Mouse (Mus musculus): Measurements from ENCODE around the gene Ntm. TPM values are rescaled to one million over a fixed set of nuclear protein-coding genes. Genes with fewer than 3 reads are reported as not detected.

Ntm gene
- polyA plus RNA-seq, 1 experiment from 2014 or later = 22.6 TPM

DNA sequence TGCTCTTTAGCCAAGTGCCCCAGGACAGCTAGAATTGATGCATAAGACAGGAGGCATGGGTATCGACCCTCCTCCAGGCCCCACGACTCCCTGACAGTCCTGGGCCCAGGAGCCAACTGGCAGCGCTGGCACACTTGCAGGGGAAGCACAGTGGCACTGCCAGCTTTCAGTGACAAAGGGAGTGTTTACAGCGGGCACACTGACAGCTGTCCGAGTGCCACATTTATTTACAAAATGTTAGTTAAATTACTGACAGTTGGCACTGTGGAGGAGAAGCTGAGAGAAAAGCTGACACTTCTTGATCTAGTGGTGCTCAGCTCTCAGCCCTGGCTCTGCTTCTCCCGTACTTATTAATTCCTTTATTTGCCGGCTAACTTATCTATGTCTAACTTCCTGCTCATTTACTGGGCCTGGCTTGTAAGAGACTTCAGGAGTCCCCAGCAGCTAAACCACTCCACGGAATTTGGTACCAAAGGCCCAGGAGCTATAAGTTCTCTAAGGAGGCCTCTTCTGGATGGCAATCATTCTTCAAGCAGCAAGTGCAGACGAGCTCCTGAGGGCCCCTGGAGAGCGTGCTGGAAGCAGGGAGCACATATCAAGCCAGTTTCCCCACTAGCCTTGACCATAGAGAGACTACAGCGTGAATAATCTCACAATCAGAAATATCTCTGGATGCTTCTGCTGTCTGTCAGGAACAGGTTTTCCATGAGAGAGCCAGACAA, 572.0 kb downstream of the Ntm start:
- no peak overlapping the region for H3K4me2 ChIP-seq (ENCODE audit: low read depth)
- no peak overlapping the region for H3K4me3 ChIP-seq (ENCODE audit: low read depth, low read length)
- H3K36me3 ChIP-seq (ENCODE audit: control insufficient read depth, insufficient read depth, low read length) = no peaks in the 10 kb centered on the region
- DNase-seq (ENCODE audit: low spot score) (no peak), ATAC-seq (ENCODE audit: insufficient read depth, low FRiP score, low TSS enrichment) (no peak)
- no peaks in the 10 kb centered on the region for H3K9me3 ChIP-seq (ENCODE audit: control insufficient read depth, low read length)
- H3K27ac ChIP-seq (ENCODE audit: low read depth, low read length) = no peak overlapping the region
- H3K27me3 ChIP-seq (ENCODE audit: control insufficient read depth, insufficient read depth, low read length) = no peaks in the 10 kb centered on the region
- no peaks in the 10 kb centered on the region for H3K4me1 ChIP-seq (ENCODE audit: control insufficient read depth, insufficient read depth, low read length)
- WGBS = 77% methylated on average over 11 of the region's 11 CpGs
- no peak overlapping the region for H3K9ac ChIP-seq (ENCODE audit: low read length)

DNA sequence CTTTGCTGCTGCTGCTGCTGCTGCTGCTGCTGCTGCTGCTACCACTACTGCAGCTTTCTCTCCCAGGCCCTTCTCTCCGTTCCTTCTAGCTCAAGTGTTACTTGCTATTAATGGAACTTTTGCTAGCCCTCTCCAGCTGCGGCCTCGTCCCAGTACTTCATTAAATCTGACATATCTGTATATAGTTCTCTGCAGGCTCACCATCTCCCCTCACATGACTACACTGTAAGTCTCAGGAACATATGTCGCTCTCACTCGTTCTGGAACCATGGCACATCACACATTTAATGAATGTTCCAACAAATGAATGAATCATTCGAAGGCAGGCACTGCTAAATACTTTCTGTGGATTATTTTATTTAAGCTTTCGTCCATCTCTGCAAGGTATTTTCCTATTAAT, 573.7 kb downstream of the Ntm start:
- ATAC-seq (ENCODE audit: insufficient read depth, low FRiP score, low TSS enrichment) (no peak), DNase-seq (ENCODE audit: low spot score) (no peak)

DNA sequence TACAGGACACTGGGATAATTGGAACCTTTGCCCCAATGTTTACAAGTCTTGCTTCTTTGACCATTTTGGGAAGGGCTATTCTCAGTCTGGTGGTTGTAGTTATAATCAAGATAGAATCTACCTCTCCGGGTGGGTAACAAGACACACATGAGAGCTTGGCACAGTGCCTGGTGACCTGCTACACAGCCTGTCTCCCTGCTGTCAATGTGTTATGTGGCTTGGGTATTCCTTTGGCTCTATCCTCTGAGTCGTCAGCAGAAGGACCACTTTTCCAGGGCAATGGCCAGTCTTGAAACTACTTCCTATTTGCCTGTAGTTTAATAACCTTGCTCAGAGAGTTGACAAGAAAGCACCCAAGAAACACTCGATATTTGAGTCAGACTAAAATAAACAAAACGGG, 575.8 kb downstream of the Ntm start:
- H3K4me2 ChIP-seq (ENCODE audit: low read depth) = no peak overlapping the region
- no peaks in the 10 kb centered on the region for H3K4me1 ChIP-seq (ENCODE audit: control insufficient read depth, insufficient read depth, low read length)
- H3K9me3 ChIP-seq (ENCODE audit: control insufficient read depth, low read length) = no peaks in the 10 kb centered on the region
- no peaks in the 10 kb centered on the region for H3K36me3 ChIP-seq (ENCODE audit: control insufficient read depth, insufficient read depth, low read length)
- 85% methylated on average over 4 of the region's 4 CpGs for WGBS
- no peak overlapping the region for H3K4me3 ChIP-seq (ENCODE audit: low read depth, low read length)
- no peaks in the 10 kb centered on the region for H3K27me3 ChIP-seq (ENCODE audit: control insufficient read depth, insufficient read depth, low read length)
- H3K27ac ChIP-seq (ENCODE audit: low read depth, low read length) = no peak overlapping the region
- ATAC-seq (ENCODE audit: insufficient read depth, low FRiP score, low TSS enrichment) (no peak), DNase-seq (ENCODE audit: low spot score) (no peak)
- H3K9ac ChIP-seq (ENCODE audit: low read length) = no peak overlapping the region

More for the DNA sequence above, 573.7 kb downstream of the Ntm start:
- 83% methylated on average over 7 of the region's 7 CpGs for WGBS
- Histone ChIP-seq H3K27ac (ENCODE audit: low read depth, low read length) (no peak overlapping the region), H3K4me1 (ENCODE audit: control insufficient read depth, insufficient read depth, low read length) (no peaks in the 10 kb centered on the region), H3K9me3 (ENCODE audit: control insufficient read depth, low read length) (no peaks in the 10 kb centered on the region), H3K4me3 (ENCODE audit: low read depth, low read length) (no peak overlapping the region), H3K27me3 (ENCODE audit: control insufficient read depth, insufficient read depth, low read length) (no peaks in the 10 kb centered on the region), H3K36me3 (ENCODE audit: control insufficient read depth, insufficient read depth, low read length) (no peaks in the 10 kb centered on the region), H3K9ac (ENCODE audit: low read length) (no peak overlapping the region), H3K4me2 (ENCODE audit: low read depth) (no peak overlapping the region)

GRCm38 (mm10) chr9:29377172-29378002, 585.6 kb downstream of the Ntm start:
- no peak overlapping the region for H3K27ac ChIP-seq (ENCODE audit: low read depth, low read length)
- WGBS = 81% methylated on average over 12 of the region's 12 CpGs
- no peak overlapping the region for H3K4me3 ChIP-seq (ENCODE audit: low read depth, low read length)
- H3K4me2 ChIP-seq (ENCODE audit: low read depth) = no peak overlapping the region
- no peaks in the 10 kb centered on the region for H3K27me3 ChIP-seq (ENCODE audit: control insufficient read depth, insufficient read depth, low read length)
- ATAC-seq (ENCODE audit: insufficient read depth, low FRiP score, low TSS enrichment) = no peak
- no peak overlapping the region for H3K9ac ChIP-seq (ENCODE audit: low read length)
- no peaks in the 10 kb centered on the region for H3K4me1 ChIP-seq (ENCODE audit: control insufficient read depth, insufficient read depth, low read length)
- H3K9me3 ChIP-seq (ENCODE audit: control insufficient read depth, low read length) = no peaks in the 10 kb centered on the region
- no peaks in the 10 kb centered on the region for H3K36me3 ChIP-seq (ENCODE audit: control insufficient read depth, insufficient read depth, low read length)
- no peak for DNase-seq (ENCODE audit: low spot score)

DNA sequence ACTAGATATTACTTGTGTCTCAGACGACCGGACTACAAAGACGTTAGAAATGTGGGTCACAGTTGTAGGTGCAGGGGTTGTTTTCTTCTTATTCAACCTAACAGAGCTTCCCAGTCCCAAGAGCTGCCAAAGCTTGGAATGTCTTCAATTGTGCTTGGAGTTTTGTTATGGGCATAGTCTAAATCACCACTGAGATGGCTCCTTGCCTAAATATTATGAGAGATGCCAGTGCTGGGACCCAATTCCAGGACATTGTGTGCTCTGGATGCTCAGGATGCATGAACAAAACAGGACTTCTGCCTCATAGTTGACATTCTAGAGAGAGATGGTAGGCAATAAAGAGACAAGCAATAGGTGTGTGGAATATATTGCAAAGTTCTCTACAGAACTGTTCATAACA, 591.6 kb downstream of the Ntm start:
- H3K4me1 ChIP-seq (ENCODE audit: control insufficient read depth, insufficient read depth, low read length) = no peaks in the 10 kb centered on the region
- H3K9ac ChIP-seq (ENCODE audit: low read length) = no peak overlapping the region
- H3K36me3 ChIP-seq (ENCODE audit: control insufficient read depth, insufficient read depth, low read length) = no peaks in the 10 kb centered on the region
- DNase-seq (ENCODE audit: low spot score) = no peak
- no peaks in the 10 kb centered on the region for H3K27me3 ChIP-seq (ENCODE audit: control insufficient read depth, insufficient read depth, low read length)
- H3K9me3 ChIP-seq (ENCODE audit: control insufficient read depth, low read length) = no peaks in the 10 kb centered on the region
- H3K4me3 ChIP-seq (ENCODE audit: low read depth, low read length) = no peak overlapping the region
- WGBS = 78% methylated on average over 3 of the region's 3 CpGs
- no peak for ATAC-seq (ENCODE audit: insufficient read depth, low FRiP score, low TSS enrichment)
- H3K27ac ChIP-seq (ENCODE audit: low read depth, low read length) = no peak overlapping the region
- H3K4me2 ChIP-seq (ENCODE audit: low read depth) = no peak overlapping the region

DNA sequence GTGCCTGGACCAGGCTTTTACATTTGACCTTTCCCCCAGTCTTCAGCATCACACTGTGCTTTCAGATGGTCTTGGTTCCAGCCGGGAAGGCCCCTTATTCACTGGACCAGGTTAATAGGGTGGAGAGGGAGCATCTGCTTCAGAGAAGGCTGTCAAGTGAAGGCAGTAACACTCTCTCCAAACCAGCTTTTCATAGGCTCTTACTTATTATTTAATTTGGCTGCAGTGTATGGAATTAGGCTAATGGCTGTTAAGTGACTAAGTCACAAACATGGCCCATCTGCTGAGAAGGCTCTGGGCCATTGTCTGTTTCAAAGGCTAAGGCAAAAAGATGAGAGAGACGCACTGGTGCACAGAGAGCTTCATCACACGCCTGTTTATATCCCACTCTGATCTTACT, 593.3 kb downstream of the Ntm start:
- Histone ChIP-seq H3K4me2 (ENCODE audit: low read depth) (no peak overlapping the region), H3K9ac (ENCODE audit: low read length) (no peak overlapping the region), H3K27ac (ENCODE audit: low read depth, low read length) (no peak overlapping the region), H3K9me3 (ENCODE audit: control insufficient read depth, low read length) (no peaks in the 10 kb centered on the region), H3K4me3 (ENCODE audit: low read depth, low read length) (no peak overlapping the region), H3K27me3 (ENCODE audit: control insufficient read depth, insufficient read depth, low read length) (no peaks in the 10 kb centered on the region), H3K36me3 (ENCODE audit: control insufficient read depth, insufficient read depth, low read length) (no peaks in the 10 kb centered on the region), H3K4me1 (ENCODE audit: control insufficient read depth, insufficient read depth, low read length) (peaks cover 4% of the 10 kb centered on the region; the same call in 1 of the 2 replicates)
- ATAC-seq (ENCODE audit: insufficient read depth, low FRiP score, low TSS enrichment) (no peak), DNase-seq (ENCODE audit: low spot score) (no peak)
- 80% methylated on average over 3 of the region's 3 CpGs for WGBS

GRCm38 (mm10) chr9:29368291-29368690, 594.6 kb downstream of the Ntm start:
- DNase-seq (ENCODE audit: low spot score) (no peak), ATAC-seq (ENCODE audit: insufficient read depth, low FRiP score, low TSS enrichment) (no peak)
- Histone ChIP-seq H3K9ac (ENCODE audit: low read length) (no peak overlapping the region), H3K4me3 (ENCODE audit: low read depth, low read length) (no peak overlapping the region), H3K27me3 (ENCODE audit: control insufficient read depth, insufficient read depth, low read length) (no peaks in the 10 kb centered on the region), H3K4me2 (ENCODE audit: low read depth) (no peak overlapping the region), H3K9me3 (ENCODE audit: control insufficient read depth, low read length) (no peaks in the 10 kb centered on the region), H3K36me3 (ENCODE audit: control insufficient read depth, insufficient read depth, low read length) (no peaks in the 10 kb centered on the region), H3K27ac (ENCODE audit: low read depth, low read length) (no peak overlapping the region), H3K4me1 (ENCODE audit: control insufficient read depth, insufficient read depth, low read length) (peaks cover 4% of the 10 kb centered on the region; the same call in 1 of the 2 replicates)
- WGBS = 66% methylated on average over 3 of the region's 3 CpGs

GRCm38 (mm10) chr9:29357796-29358195, 605.1 kb downstream of the Ntm start:
- Histone ChIP-seq H3K4me1 (ENCODE audit: control insufficient read depth, insufficient read depth, low read length) (no peaks in the 10 kb centered on the region), H3K9ac (ENCODE audit: low read length) (no peak overlapping the region), H3K4me3 (ENCODE audit: low read depth, low read length) (no peak overlapping the region), H3K9me3 (ENCODE audit: control insufficient read depth, low read length) (no peaks in the 10 kb centered on the region), H3K27me3 (ENCODE audit: control insufficient read depth, insufficient read depth, low read length) (no peaks in the 10 kb centered on the region), H3K4me2 (ENCODE audit: low read depth) (no peak overlapping the region), H3K27ac (ENCODE audit: low read depth, low read length) (no peak overlapping the region), H3K36me3 (ENCODE audit: control insufficient read depth, insufficient read depth, low read length) (no peaks in the 10 kb centered on the region)
- WGBS = 79% methylated on average over 4 of the region's 4 CpGs
- DNase-seq (ENCODE audit: low spot score) (no peak), ATAC-seq (ENCODE audit: insufficient read depth, low FRiP score, low TSS enrichment) (no peak)

DNA sequence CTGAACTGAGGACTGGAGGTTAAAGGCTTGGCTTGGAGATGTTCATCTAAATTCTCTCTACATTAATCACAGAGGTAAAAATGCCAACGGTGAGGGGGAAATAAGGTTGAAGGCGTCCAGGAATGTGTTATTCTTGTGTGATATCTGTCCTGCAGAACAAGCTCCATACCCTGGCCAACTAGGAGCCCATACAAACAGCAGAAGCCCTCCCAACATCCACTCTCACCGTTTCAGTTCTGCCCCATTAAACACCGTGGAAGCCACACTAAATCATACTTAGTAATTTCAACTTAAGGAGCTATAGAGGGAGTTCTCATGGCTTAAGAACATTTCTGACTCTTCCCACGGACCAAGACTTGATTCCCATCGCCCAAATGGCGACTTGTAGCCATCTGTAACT, 620.6 kb downstream of the Ntm start:
- WGBS = 80% methylated on average over 7 of the region's 7 CpGs
- Histone ChIP-seq H3K4me2 (ENCODE audit: low read depth) (no peak overlapping the region), H3K36me3 (ENCODE audit: control insufficient read depth, insufficient read depth, low read length) (no peaks in the 10 kb centered on the region), H3K4me3 (ENCODE audit: low read depth, low read length) (no peak overlapping the region), H3K27me3 (ENCODE audit: control insufficient read depth, insufficient read depth, low read length) (no peaks in the 10 kb centered on the region), H3K27ac (ENCODE audit: low read depth, low read length) (no peak overlapping the region), H3K9me3 (ENCODE audit: control insufficient read depth, low read length) (no peaks in the 10 kb centered on the region), H3K4me1 (ENCODE audit: control insufficient read depth, insufficient read depth, low read length) (no peaks in the 10 kb centered on the region), H3K9ac (ENCODE audit: low read length) (no peak overlapping the region)
- ATAC-seq (ENCODE audit: insufficient read depth, low FRiP score, low TSS enrichment) = no peak
- no peak for DNase-seq (ENCODE audit: low spot score)
